Mouse (Mus musculus) ES-Bruce4 (cell line): ENCODE data around the gene Washc4.

Source experiments
- CTCF ChIP-seq: IDR thresholded peaks from one replicate; pipeline ENCODE4 v1.8.1; 2011; ENCODE audit warnings: low read depth, low read length
- POLR2A ChIP-seq: IDR thresholded peaks from one replicate; pipeline ENCODE4 v1.8.1; 2011; ENCODE audit warnings: low read length; ENCODE audit not compliant: insufficient read depth

DNA sequence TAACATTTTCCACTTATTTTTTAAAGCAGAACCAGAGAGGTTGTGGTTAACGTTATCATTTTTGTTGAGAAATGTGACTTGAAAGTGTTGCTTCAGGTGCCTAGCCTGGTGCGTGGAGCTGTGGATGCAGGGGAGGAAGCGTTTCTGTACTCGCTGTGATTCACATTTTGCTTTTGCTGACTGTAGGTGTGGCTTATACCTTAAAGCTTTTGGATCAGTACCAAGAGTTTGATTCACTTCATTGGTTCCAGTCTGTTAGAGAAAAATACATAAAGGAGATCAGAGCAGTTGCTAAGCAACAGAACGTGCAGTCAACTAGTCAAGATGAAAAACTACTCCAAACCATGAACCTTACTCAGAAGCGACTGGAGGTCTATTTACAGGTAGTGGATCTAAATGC lies 47.2 kb downstream of the Washc4 start:
- no peak for TF ChIP-seq CTCF
- TF ChIP-seq POLR2A: no peak
